15 mouse cellular contexts compared by ENCODE assay signal in the genomic region with DNA sequence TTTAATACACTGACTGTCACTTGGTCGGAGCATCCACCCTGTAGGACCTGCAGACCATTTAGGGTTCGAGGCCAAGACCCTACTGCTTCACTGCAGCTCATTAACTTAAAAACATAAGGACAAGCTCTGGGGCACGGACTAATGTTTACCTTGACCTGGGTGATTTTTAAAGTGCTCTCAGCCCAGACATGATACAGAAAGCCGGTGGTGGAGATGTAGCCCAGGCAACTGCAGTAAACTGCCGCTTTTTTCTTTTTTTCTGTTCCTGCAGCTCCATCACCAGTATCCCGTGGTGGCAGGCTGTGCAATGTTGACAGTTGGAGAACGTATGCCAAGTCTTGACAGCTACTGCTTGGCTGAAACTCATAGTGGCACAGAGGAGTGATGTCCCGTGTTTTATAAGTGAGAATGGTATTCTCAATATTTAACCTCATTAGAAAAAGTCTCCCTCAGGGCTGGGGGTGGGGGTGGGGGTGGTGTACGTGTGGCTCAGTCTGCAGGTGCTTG. TPM values are rescaled to one million over a fixed set of nuclear protein-coding genes. Genes with fewer than 3 reads are reported as not detected.
DNase-seq lines count a peak whose midpoint lies in the region; ATAC-seq and TF ChIP-seq lines count a peak whose summit lies in the region.
"Had no signal": no experiment of that assay in that cellular context is flagged by ENCODE, and none has a peak within 500 bp of the region (broad histone marks: within the 10 kb centered on the region; RNA-seq: fewer than 3 reads in every experiment).

No protein-coding gene starts in this region.

- no peak overlapping the region for H3K4me3 ChIP-seq in kidney, embryonic 16.5 days (ENCODE audit: low read length)
- H3K4me3 ChIP-seq in layer of hippocampus, adult 2 months: no peak overlapping the region
- H3K4me3 ChIP-seq: midbrain, embryonic 12.5 days; neural tube, embryonic 13.5 days had no signal

- no peak overlapping the region for H3K27ac ChIP-seq in kidney, embryonic 16.5 days (ENCODE audit: low read length)
- no peak overlapping the region for H3K27ac ChIP-seq in layer of hippocampus, adult 2 months
- H3K27ac ChIP-seq: midbrain, embryonic 12.5 days; neural tube, embryonic 13.5 days had no signal

- no peak overlapping the region for H3K9ac ChIP-seq in kidney, embryonic 16.5 days (replicated peaks; ENCODE audit: low read length)
- H3K9ac ChIP-seq: lung, embryonic 14.5 days; midbrain, embryonic 12.5 days; neural tube, embryonic 13.5 days had no signal

- no peaks in the 10 kb centered on the region for H3K4me1 ChIP-seq in kidney, embryonic 16.5 days (ENCODE audit: insufficient read depth, low read length)
- H3K4me1 ChIP-seq: midbrain, embryonic 12.5 days; neural tube, embryonic 13.5 days had no signal

- ATAC-seq in kidney, embryonic 16.5 days (ENCODE audit: low FRiP score, low TSS enrichment): peak; percentile 24; the same call in 1 of the 2 replicates

- WGBS in kidney, embryonic 16.5 days: 34% methylated on average over 9 of the region's 9 CpGs

- no peak for DNase-seq in kidney, adult 8-10 months
- DNase-seq in brain, adult 2 months (ENCODE audit: low read depth, low spot score): peak; percentile 68
- DNase-seq in cerebellum, adult 11-12 months: peak; percentile 57
- DNase-seq in layer of hippocampus, adult 2 months (ENCODE audit: low spot score in 2 of 2): peak; percentile 43 to 60
- DNase-seq in ovary, adult 18-20 months (ENCODE audit: low spot score): no peak
- DNase-seq in retina, embryonic 14.5 days (ENCODE audit: low spot score): no peak
- DNase-seq: adrenal gland, postnatal 14 days; heart, adult 18-20 months; lung, embryonic 14.5 days; thymus, adult 2 months had no signal

- no peaks in the 10 kb centered on the region for H3K9me3 ChIP-seq in kidney, embryonic 16.5 days (ENCODE audit: low read length)
- H3K9me3 ChIP-seq: midbrain, embryonic 12.5 days; neural tube, embryonic 13.5 days had no signal

- no peaks in the 10 kb centered on the region for H3K36me3 ChIP-seq in kidney, embryonic 16.5 days (ENCODE audit: insufficient read depth, low read length)
- H3K36me3 ChIP-seq: midbrain, embryonic 12.5 days; neural tube, embryonic 13.5 days had no signal

- no peak overlapping the region for H3K4me2 ChIP-seq in kidney, embryonic 16.5 days (replicated peaks; ENCODE audit: low read depth, low read length)
- H3K4me2 ChIP-seq: lung, embryonic 14.5 days; midbrain, embryonic 12.5 days; neural tube, embryonic 13.5 days had no signal

- TF ChIP-seq CTCF in layer of hippocampus, adult 2 months (conservative IDR thresholded peaks at IDR 0.05): no peak

- no peaks in the 10 kb centered on the region for H3K27me3 ChIP-seq in kidney, embryonic 16.5 days (ENCODE audit: insufficient read depth, low read length)
- H3K27me3 ChIP-seq: midbrain, embryonic 12.5 days; neural tube, embryonic 13.5 days had no signal

RNA-seq across cellular contexts. Expression of a gene that starts 39.3 kb away (rescaled TPM):
- 0.21 and 0.22 TPM in 2 replicates for polyA plus RNA-seq in kidney, embryonic 16.5 days (2015; fragmentation: Nextera tagmentation; extraction: Ambion mirVana)
- total RNA-seq in layer of hippocampus, adult 2 months (2021): under 1 TPM; 0.28 to 0.29 TPM
- total RNA-seq: adrenal gland, postnatal 14 days; heart, adult 18-20 months; heart, postnatal 25 days had no signal
- polyA plus RNA-seq: limb, embryonic 11.5 days; lung, embryonic 14.5 days; thymus, adult 2 months had no signal

RNA-seq across cellular contexts. Expression of a gene that starts 44.8 kb away (rescaled TPM):
- polyA plus RNA-seq in kidney, embryonic 16.5 days (2015; fragmentation: Nextera tagmentation; extraction: Ambion mirVana): 8.7 and 9.2 TPM in 2 replicates
- total RNA-seq in layer of hippocampus, adult 2 months (2021): 1 to 10 TPM; 7.1 to 7.5 TPM

RNA-seq across cellular contexts. Expression of a gene that starts 48.9 kb away (rescaled TPM):
- polyA plus RNA-seq in kidney, embryonic 16.5 days (2015; fragmentation: Nextera tagmentation; extraction: Ambion mirVana): 0.42 and 0.73 TPM in 2 replicates
- total RNA-seq in layer of hippocampus, adult 2 months (2021): 1 to 10 TPM; 1.0 to 1.8 TPM
- total RNA-seq: heart, postnatal 25 days had no signal
- polyA plus RNA-seq: limb, embryonic 11.5 days had no signal

Comparison
In these comparisons a context has a peak if more than half of its experiments do, and no peak if none do; other contexts are left out.
1. DNase-seq: peak in brain, adult 2 months (single experiment), cerebellum, adult 11-12 months (single experiment) and layer of hippocampus, adult 2 months (2 of 2); none in kidney, adult 8-10 months (0 of 2), ovary, adult 18-20 months (single experiment) and retina, embryonic 14.5 days (single experiment).